ENCODE assay signal across 10 mouse cellular contexts in the genomic region with DNA sequence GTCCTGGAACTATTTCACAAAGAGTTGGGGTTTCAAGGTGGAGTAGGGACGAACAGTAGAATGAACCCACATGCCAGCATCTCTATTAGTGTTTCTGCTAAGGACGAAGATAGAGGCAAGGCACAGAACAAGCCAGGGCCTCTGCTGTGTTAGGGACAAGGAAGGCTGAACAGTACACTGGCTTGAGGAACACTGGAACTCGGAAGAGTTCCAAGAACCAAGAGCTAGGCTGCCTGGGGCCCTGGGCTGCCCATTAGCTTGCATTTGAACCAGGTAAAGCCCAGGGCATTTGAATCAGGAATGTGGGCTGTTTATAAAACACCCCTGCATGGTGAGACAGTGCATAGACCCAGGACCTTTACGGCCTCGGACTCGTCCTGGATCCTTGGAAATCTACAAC. TPM values are rescaled to one million over a fixed set of nuclear protein-coding genes. Genes with fewer than 3 reads are reported as not detected.
DNase-seq lines count a peak whose midpoint lies in the region; ATAC-seq and TF ChIP-seq lines count a peak whose summit lies in the region.
"Had no signal": no experiment of that assay in that cellular context is flagged by ENCODE, and none has a peak within 500 bp of the region (broad histone marks: within the 10 kb centered on the region; RNA-seq: fewer than 3 reads in every experiment).

No protein-coding gene starts in this region.

- H3K9me3 ChIP-seq in hindbrain, embryonic 14.5 days (ENCODE audit: control insufficient read depth, low read length) = peaks cover 2% of the 10 kb centered on the region; the same call in 1 of the 2 replicates
- 0 out of 2 replicates have a peak, but pooled peaks cover 5% of the 10 kb centered on the region for H3K9me3 ChIP-seq in midbrain, embryonic 13.5 days

- WGBS in kidney, adult 2 months = 32% methylated on average over 6 of the region's 6 CpGs
- 34% methylated on average over 6 of the region's 6 CpGs for WGBS in hindbrain, embryonic 14.5 days
- WGBS in midbrain, embryonic 13.5 days = 37% methylated on average over 6 of the region's 6 CpGs

- no peaks in the 10 kb centered on the region for H3K27me3 ChIP-seq in kidney, adult 2 months (replicated peaks; ENCODE audit: control insufficient read depth, insufficient read depth, low read length)
- no peaks in the 10 kb centered on the region for H3K27me3 ChIP-seq in hindbrain, embryonic 14.5 days (ENCODE audit: control insufficient read depth, insufficient read depth, low read length)
- H3K27me3 ChIP-seq in midbrain, embryonic 13.5 days = no peaks in the 10 kb centered on the region; the same call in 1 of the 2 replicates

- TF ChIP-seq CTCF in kidney, adult 2 months (conservative IDR thresholded peaks at IDR 0.05; ENCODE audit: insufficient read depth, insufficient read length, low read depth, low read length) = no peak
- no peak for TF ChIP-seq CTCF in cortical plate, adult 2 months (IDR thresholded peaks at IDR 0.05; ENCODE audit: extremely low read depth, insufficient read depth, low read length)

- H3K27ac ChIP-seq in kidney, adult 2 months (ENCODE audit: insufficient read depth, low read depth, low read length) = peak overlapping the region; percentile 18; the same call in 1 of the 2 replicates
- no peak overlapping the region for H3K27ac ChIP-seq in cortical plate, adult 2 months (ENCODE audit: insufficient read depth, low read length)
- H3K27ac ChIP-seq in hindbrain, embryonic 14.5 days = no peak overlapping the region
- 0 out of 2 replicates have a peak overlapping the region, but pooled peaks have one; percentile 20 for H3K27ac ChIP-seq in midbrain, embryonic 13.5 days
- H3K27ac ChIP-seq: macrophage had no signal

- H3K4me3 ChIP-seq in kidney, adult 2 months (ENCODE audit: insufficient read depth, low read depth, low read length) = peak overlapping the region; percentile 72; the same call in 1 of the 2 replicates
- H3K4me3 ChIP-seq in cortical plate, adult 2 months (ENCODE audit: insufficient read depth, low read length) = peak overlapping the region; percentile 82; the same call in 1 of the 2 replicates
- peak overlapping the region; percentile 92 for H3K4me3 ChIP-seq in hindbrain, embryonic 14.5 days (replicated peaks; ENCODE audit: low read length)
- H3K4me3 ChIP-seq in midbrain, embryonic 13.5 days (replicated peaks) = peak overlapping the region; percentile 80

- H3K36me3 ChIP-seq in kidney, adult 2 months (ENCODE audit: control insufficient read depth, insufficient read depth, low read length) = no peaks in the 10 kb centered on the region
- H3K36me3 ChIP-seq in hindbrain, embryonic 14.5 days (replicated peaks; ENCODE audit: control insufficient read depth, insufficient read depth) = no peaks in the 10 kb centered on the region
- 0 out of 2 replicates have a peak, but pooled peaks cover 8% of the 10 kb centered on the region for H3K36me3 ChIP-seq in midbrain, embryonic 13.5 days
- H3K36me3 ChIP-seq: G1E had no signal

- peak; percentile 60 for DNase-seq in kidney, adult 2 months
- DNase-seq in kidney, postnatal 4 days = no peak
- DNase-seq in hindbrain, embryonic 14.5 days (ENCODE audit: low spot score) = no peak
- DNase-seq in right cerebral cortex, postnatal 25 days = no peak
- no peak for DNase-seq in cerebellum, adult 11-12 months
- DNase-seq in left cerebral cortex, postnatal 14 days (ENCODE audit: low spot score in 2 of 2) = no peak

- peaks cover 15% of the 10 kb centered on the region; the same call in 1 of the 2 replicates for H3K4me1 ChIP-seq in kidney, adult 2 months (ENCODE audit: control insufficient read depth, insufficient read depth, low read length)
- peaks cover 3% of the 10 kb centered on the region; the same call in 1 of the 2 replicates for H3K4me1 ChIP-seq in cortical plate, adult 2 months (ENCODE audit: control insufficient read depth, insufficient read depth, low read length)
- peaks cover 20% of the 10 kb centered on the region for H3K4me1 ChIP-seq in hindbrain, embryonic 14.5 days (replicated peaks; ENCODE audit: control insufficient read depth, insufficient read depth, low read length)
- peaks cover 27% of the 10 kb centered on the region for H3K4me1 ChIP-seq in midbrain, embryonic 13.5 days (replicated peaks)

- no peak for ATAC-seq in hindbrain, embryonic 14.5 days (ENCODE audit: low FRiP score)
- ATAC-seq in midbrain, embryonic 13.5 days = no peak

- H3K9ac ChIP-seq in hindbrain, embryonic 14.5 days = peak overlapping the region; percentile 93
- H3K9ac ChIP-seq in midbrain, embryonic 13.5 days (replicated peaks) = peak overlapping the region; percentile 88

- TF ChIP-seq POLR2A in kidney, adult 2 months (IDR thresholded peaks at IDR 0.05; ENCODE audit: low read depth, low read length) = no peak
- no peak for TF ChIP-seq POLR2A in cortical plate, adult 2 months (IDR thresholded peaks at IDR 0.05; ENCODE audit: extremely low read depth, insufficient read depth, low read length)

- H3K4me2 ChIP-seq in hindbrain, embryonic 14.5 days (replicated peaks) = peak overlapping the region; percentile 70
- peak overlapping the region; percentile 92 for H3K4me2 ChIP-seq in midbrain, embryonic 13.5 days (replicated peaks)

- intact Hi-C loops in left cerebral cortex, postnatal 14 days (cut with DNase I) = loop anchor here (5.0 kb wide), 2 partner anchors 46 to 69 kb away; no protein-coding TSS in a partner anchor

RNA-seq across cellular contexts. Expression of gene Agap1, which starts 0.9 kb away (rescaled TPM):
- polyA plus RNA-seq in kidney, adult 2 months (2012; rRNA removed) = 29.3 and 31.6 TPM in 2 replicates
- polyA plus RNA-seq in cortical plate, adult 2 months (2012; rRNA removed) = 43.1 and 45.4 TPM in 2 replicates
- polyA plus RNA-seq in hindbrain, embryonic 14.5 days (2014; fragmentation: Nextera tagmentation; extraction: Ambion mirVana) = 72.2 and 81.2 TPM in 2 replicates
- polyA plus RNA-seq in midbrain, embryonic 13.5 days (2015; fragmentation: Nextera tagmentation; extraction: Ambion mirVana) = 41.4 and 50.2 TPM in 2 replicates
- 100 to 1,000 TPM; 246 to 257 TPM for total RNA-seq in left cerebral cortex, postnatal 14 days (2021)

Comparison
In these comparisons a context has a peak if more than half of its experiments do, and no peak if none do; other contexts are left out.
1. H3K27ac ChIP-seq: peak in kidney, adult 2 months (single experiment) and midbrain, embryonic 13.5 days (single experiment); none in cortical plate, adult 2 months (single experiment) and hindbrain, embryonic 14.5 days (single experiment).
2. Peak in every context shown above with its lines, with median percentiles within 50 percentile points of each other: H3K4me3 ChIP-seq.